Mouse (Mus musculus): ENCODE measurements around the gene Rpl39. TPM values are rescaled to one million over a fixed set of nuclear protein-coding genes. Genes with fewer than 3 reads are reported as not detected.
"Not testable (repeated sequence)": the region's sequence is repeated elsewhere in the genome, so short reads cannot be mapped to it uniquely, and the experiment has no call there.

Gene Rpl39
- polyA plus RNA-seq, 1 experiment from 2014 or later = 363 TPM

DNA sequence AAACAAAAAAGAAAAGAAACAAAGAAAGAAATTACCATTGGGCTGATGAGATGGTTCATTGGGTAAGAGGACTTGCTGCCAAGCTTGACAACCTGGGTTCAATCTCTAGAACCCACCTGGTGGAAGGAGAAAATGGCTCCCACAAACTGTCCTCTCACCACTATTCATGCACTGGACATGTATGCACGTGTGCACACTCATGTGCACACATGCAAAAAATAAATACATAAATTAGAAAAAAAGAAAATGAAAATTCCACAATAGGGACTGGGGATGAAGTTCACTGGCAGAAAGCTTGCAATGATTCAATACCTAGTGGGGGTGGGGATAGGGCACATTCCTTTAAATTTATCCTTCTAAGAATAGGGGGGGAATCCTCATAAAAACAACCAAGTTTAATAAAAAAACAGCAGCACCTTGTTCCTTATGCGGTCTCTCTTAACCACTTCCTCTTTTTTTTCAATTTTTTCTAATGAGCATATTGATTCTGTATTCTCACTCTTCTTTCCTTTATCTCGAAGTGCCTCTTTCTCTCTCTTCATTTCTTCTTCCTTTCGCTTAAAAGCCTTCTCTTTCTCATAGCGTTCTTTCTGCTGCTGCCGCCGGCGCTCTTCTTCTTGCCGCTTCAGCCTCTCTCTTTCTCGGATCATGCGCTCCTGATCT lies 10.0 kb upstream of the Rpl39 start:
- H3K4me3 ChIP-seq = no peak overlapping the region
- 93% methylated on average over 11 of the region's 11 CpGs for WGBS
- no peak for ATAC-seq (ENCODE audit: low read depth)
- no peak overlapping the region for H3K4me2 ChIP-seq
- no peaks in the 10 kb centered on the region for H3K27me3 ChIP-seq
- no peaks in the 10 kb centered on the region for H3K4me1 ChIP-seq (replicated peaks)
- H3K9me3 ChIP-seq = no peaks in the 10 kb centered on the region
- no peak overlapping the region for H3K9ac ChIP-seq
- H3K27ac ChIP-seq (replicated peaks) = no peak overlapping the region
- peaks cover 36% of the 10 kb centered on the region for H3K36me3 ChIP-seq

DNA sequence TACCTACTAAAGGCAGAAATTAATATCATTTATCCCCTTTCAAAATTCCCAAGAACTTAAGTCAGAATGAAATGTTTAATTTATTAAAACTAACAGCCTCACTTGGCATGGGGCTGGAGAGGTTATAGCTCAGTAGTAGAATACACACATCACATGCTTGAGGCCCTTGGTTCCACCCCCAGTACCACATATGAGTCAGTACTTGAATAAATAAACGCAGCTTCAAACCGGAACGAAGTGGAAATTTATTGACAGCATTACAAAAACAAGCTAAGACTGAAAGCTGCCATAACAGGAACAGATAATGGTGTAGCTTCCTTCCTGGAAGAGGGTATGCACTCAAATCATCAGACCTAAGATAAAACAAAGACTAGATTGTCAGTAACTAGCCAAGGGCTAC lies 6.3 kb upstream of the Rpl39 start:
- no peaks in the 10 kb centered on the region for H3K27me3 ChIP-seq
- 89% methylated on average over 3 of the region's 3 CpGs for WGBS
- H3K4me1 ChIP-seq (replicated peaks) = no peaks in the 10 kb centered on the region
- ATAC-seq (ENCODE audit: low read depth) = no peak
- peaks cover 16% of the 10 kb centered on the region for H3K36me3 ChIP-seq
- no peak overlapping the region for H3K9ac ChIP-seq
- H3K4me3 ChIP-seq = no peak overlapping the region
- H3K9me3 ChIP-seq = no peaks in the 10 kb centered on the region
- no peak overlapping the region for H3K4me2 ChIP-seq
- H3K27ac ChIP-seq (replicated peaks) = no peak overlapping the region

DNA sequence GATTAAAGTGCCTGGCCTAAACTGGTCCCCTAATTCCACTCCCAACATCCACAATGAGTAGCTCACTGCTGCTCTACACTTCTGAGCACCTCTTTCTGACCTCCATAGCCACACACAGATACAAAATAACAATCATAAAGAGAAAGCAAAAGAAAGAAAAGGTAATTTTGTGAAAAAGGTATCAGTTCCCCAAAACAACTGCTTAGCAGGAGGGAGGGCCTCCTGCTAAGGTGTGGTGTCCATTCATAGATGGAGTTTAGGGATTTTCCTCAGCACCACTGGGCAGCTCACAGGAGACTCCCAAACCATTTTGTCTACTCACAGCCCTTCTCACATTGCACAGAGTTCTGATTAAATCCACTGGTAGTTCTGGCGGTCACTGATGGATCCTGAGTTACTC lies 3.6 kb upstream of the Rpl39 start:
- Histone ChIP-seq H3K9me3 (no peaks in the 10 kb centered on the region), H3K9ac (no peak overlapping the region), H3K27ac (replicated peaks) (no peak overlapping the region), H3K4me3 (no peak overlapping the region), H3K36me3 (peaks cover 9% of the 10 kb centered on the region), H3K4me1 (replicated peaks) (no peaks in the 10 kb centered on the region), H3K27me3 (no peaks in the 10 kb centered on the region), H3K4me2 (no peak overlapping the region)
- ATAC-seq (ENCODE audit: low read depth) = no peak
- 76% methylated on average over 1 of the region's 1 CpGs for WGBS

DNA sequence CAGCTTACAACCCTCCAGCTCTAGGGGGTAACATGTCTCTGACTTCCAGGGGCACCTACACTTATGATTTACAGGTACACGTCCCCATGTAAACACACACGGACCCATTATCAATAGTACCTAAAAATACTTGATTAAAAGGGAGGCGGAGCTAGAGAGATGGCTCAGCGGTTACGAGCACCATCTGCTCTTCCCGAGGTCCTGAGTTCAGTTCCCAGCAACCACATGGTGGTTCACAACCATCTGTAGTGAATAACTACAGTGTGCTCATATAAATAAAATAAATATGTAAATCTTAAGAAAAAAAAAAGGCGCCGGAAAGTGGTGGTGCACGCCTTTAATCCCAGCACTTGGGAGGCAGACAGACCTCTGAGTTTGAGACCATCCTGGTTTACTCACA lies 463 bp upstream of the Rpl39 start:
- WGBS = 27% methylated on average over 9 of the region's 9 CpGs
- H3K9ac ChIP-seq = no peak overlapping the region
- peak; percentile 57; the same call in 1 of the 2 replicates for ATAC-seq (ENCODE audit: low read depth)

DNA sequence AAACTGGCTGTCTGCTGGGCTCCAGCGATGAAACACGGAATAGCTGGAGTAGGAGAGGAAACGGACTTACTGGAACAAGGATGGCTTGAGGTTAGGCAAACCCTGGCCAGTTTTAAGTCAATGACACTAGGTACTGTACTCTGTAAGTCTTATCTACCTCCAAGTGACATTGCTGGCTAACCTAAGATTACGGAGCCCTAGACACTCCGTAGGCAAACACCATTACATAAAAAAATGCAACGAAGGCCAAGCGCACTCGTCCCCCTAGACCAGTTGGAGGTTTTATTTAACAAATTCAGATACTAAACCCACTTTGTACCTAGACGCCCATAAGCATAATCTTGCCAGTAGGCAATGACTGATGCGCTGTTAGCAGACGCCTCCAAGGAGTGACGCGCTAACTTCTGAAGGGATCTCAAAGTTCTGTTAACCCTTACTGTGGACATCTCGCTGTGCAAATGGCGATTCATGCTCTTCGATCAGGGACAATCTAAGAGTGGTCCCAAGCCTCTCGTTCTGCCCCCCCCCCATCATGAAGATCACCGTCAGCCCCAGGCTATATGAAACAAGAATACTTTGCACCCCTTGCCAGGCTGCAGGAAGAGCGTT lies 780 bp downstream of the Rpl39 start:
- peak overlapping the region; percentile 81 for H3K9ac ChIP-seq
- H3K27ac ChIP-seq (replicated peaks) = peak overlapping the region; percentile 89
- no peaks in the 10 kb centered on the region for H3K9me3 ChIP-seq
- H3K4me2 ChIP-seq = peak overlapping the region; percentile 76
- peaks cover 11% of the 10 kb centered on the region for H3K4me1 ChIP-seq (replicated peaks)
- no peaks in the 10 kb centered on the region for H3K27me3 ChIP-seq
- H3K36me3 ChIP-seq = peaks cover 13% of the 10 kb centered on the region
- WGBS = 17% methylated on average over 19 of the region's 19 CpGs
- H3K4me3 ChIP-seq = peak overlapping the region; percentile 56
- ATAC-seq (ENCODE audit: low read depth) = peak; percentile 38; the same call in 1 of the 2 replicates

More for the DNA sequence above, 463 bp upstream of the Rpl39 start:
- Histone ChIP-seq H3K4me1 (replicated peaks) (peaks cover 11% of the 10 kb centered on the region), H3K27me3 (no peaks in the 10 kb centered on the region), H3K4me3 (peak overlapping the region; percentile 56), H3K27ac (replicated peaks) (peak overlapping the region; percentile 89), H3K4me2 (peak overlapping the region; percentile 76), H3K36me3 (peaks cover 13% of the 10 kb centered on the region), H3K9me3 (no peaks in the 10 kb centered on the region)

DNA sequence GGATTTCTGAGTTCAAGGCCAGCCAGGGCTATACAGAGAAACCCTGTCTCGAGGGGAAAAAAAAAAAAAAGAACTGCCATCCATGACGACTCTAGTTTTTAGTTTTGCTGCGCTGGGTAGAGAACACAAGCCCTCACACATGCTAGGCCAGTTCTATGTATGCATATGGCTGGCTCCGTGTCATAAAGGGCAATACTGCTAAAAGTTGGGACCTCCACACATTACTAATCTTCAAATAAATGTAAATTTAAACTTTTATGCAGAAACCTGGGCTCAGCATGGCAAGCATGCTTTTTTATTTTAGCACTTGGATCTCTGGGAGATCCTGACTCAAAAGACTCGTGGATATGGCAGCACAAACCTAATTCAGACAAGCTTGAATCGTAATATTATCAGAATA lies 4.0 kb downstream of the Rpl39 start:
- Histone ChIP-seq H3K4me3 (no peak overlapping the region), H3K36me3 (peaks cover 13% of the 10 kb centered on the region), H3K27ac (replicated peaks) (no peak overlapping the region), H3K9me3 (no peaks in the 10 kb centered on the region), H3K27me3 (no peaks in the 10 kb centered on the region), H3K4me2 (no peak overlapping the region), H3K4me1 (replicated peaks) (peaks cover 11% of the 10 kb centered on the region), H3K9ac (no peak overlapping the region)
- WGBS = 62% methylated on average over 6 of the region's 6 CpGs
- no peak for ATAC-seq (ENCODE audit: low read depth)

DNA sequence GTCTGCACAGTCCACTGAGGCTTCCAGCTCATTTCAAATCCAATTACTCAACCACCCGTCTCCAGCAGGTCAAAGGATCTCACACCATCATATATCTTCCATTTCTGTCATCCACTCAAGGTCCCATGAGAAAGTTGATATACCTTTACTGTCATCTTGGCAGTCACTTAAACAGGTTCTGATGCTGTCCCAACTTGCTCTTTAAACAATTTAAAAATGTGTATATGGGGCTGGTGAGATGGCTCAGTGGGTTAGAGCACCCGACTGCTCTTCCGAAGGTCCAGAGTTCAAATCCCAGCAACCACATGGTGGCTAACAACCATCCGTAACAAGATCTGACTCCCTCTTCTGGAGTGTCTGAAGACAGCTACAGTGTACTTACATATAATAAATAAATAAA lies 4.9 kb downstream of the Rpl39 start:
- not testable (repeated sequence) for H3K27ac ChIP-seq (replicated peaks); H3K27me3 ChIP-seq; H3K4me3 ChIP-seq; H3K4me2 ChIP-seq; H3K9me3 ChIP-seq; ATAC-seq (ENCODE audit: low read depth); H3K9ac ChIP-seq
- Histone ChIP-seq H3K4me1 (replicated peaks) (peaks cover 11% of the 10 kb centered on the region), H3K36me3 (peaks cover 13% of the 10 kb centered on the region)
- 66% methylated on average over 4 of the region's 4 CpGs for WGBS

DNA sequence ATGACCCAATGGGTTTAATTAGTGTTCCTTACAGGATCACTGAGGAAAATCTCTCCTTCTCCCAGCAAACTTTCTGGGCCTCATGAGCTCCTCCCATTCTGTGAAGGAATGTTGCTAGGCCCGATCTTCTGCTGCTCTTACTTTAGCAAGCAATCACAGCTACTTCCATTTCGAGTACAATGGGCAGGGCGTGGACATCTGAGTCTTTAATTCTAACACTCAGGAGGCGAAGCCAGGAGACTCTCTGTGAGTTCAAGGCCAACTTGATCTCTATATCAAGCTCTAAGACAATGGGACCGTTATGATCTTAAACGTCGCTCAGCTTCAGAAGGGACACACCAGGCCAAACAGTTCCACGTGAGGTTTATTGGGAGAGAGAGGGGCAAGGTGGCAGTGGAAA lies 8.6 kb downstream of the Rpl39 start:
- Histone ChIP-seq H3K36me3 (peaks cover 3% of the 10 kb centered on the region), H3K9ac (no peak overlapping the region), H3K4me1 (replicated peaks) (no peaks in the 10 kb centered on the region), H3K27me3 (no peaks in the 10 kb centered on the region), H3K4me3 (no peak overlapping the region), H3K27ac (replicated peaks) (no peak overlapping the region), H3K4me2 (no peak overlapping the region), H3K9me3 (no peaks in the 10 kb centered on the region)
- ATAC-seq (ENCODE audit: low read depth) = no peak
- WGBS = 80% methylated on average over 8 of the region's 8 CpGs

DNA sequence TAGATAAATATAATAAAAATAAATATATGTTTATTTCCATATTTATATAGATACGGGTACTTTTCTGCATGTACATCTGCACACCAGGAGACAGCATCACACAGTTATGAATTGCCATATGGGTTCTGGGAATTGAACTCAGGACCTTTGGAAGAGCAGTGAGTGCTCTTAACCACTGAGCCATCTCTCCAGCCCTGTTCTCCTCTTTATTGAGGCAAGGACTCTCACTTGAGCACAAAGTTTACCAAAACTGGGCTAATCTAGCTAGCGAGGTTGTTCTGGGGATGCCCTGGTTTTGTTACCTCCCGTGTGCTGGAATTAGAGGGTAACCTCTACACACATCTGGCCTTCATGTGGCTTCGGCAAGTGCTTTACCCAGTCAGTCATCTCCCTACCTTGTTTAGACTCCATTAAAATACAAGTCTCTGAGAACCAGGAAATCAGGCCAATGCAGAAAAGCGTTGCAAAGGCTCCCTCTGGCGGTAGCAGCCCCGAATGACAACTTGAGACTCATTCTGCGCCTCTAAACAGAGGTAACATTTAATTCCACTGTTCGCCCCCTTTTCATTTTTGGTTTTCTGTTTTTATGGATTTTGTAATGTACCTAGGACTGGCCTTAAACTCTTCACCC lies 10.8 kb downstream of the Rpl39 start:
- 38% methylated on average over 9 of the region's 9 CpGs for WGBS
- no peak for ATAC-seq (ENCODE audit: low read depth)
- no peaks in the 10 kb centered on the region for H3K4me1 ChIP-seq (replicated peaks)
- H3K9ac ChIP-seq = no peak overlapping the region
- no peaks in the 10 kb centered on the region for H3K9me3 ChIP-seq
- H3K27me3 ChIP-seq = no peaks in the 10 kb centered on the region
- H3K36me3 ChIP-seq = no peaks in the 10 kb centered on the region
- H3K4me3 ChIP-seq = no peak overlapping the region
- no peak overlapping the region for H3K27ac ChIP-seq (replicated peaks)
- no peak overlapping the region for H3K4me2 ChIP-seq

DNA sequence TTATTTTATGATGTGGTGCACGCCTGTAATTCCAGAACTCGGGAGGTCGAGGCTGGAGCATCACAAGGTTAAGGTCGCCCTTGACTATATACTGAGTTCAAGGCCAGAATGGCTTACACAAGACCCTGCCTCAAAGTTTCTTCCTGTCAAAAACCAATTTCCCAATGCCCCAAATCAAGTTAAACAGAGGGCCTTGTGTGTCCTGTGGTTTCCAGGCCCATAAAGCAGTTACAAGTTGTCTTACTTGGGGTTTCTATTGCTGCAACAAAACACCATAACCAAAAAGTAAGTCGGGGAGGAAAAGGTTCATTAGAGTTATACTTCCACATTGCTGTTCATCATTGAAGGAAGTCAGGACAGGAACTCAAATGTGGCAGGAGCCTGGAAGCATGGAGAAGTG lies 16.4 kb downstream of the Rpl39 start:
- WGBS = 86% methylated on average over 5 of the region's 5 CpGs
- ATAC-seq (ENCODE audit: low read depth) = no peak

DNA sequence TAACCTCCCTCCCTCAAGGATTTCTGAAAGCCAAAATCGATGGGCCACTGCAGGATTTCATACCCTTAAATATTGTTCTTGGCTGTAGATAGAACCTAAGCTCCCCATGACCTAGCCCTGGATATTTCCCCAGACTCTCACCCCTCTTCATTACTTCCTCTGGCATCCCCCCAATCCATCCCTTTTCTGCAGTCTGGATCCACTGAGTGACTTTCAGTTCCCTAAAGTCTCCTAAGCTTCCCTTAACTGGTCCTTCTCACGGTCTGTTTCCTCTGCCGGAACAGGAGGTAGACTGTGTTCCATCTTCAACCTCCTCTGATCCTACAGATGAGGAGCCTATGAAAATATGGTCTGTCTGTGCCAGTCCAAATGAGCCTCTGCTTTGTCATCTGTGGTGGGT lies 17.9 kb downstream of the Rpl39 start:
- H3K9ac ChIP-seq = no peak overlapping the region

More for the DNA sequence above, 16.4 kb downstream of the Rpl39 start:
- Histone ChIP-seq H3K27ac (replicated peaks) (no peak overlapping the region), H3K36me3 (no peaks in the 10 kb centered on the region), H3K4me2 (no peak overlapping the region), H3K9ac (no peak overlapping the region), H3K4me1 (replicated peaks) (no peaks in the 10 kb centered on the region), H3K4me3 (no peak overlapping the region), H3K9me3 (no peaks in the 10 kb centered on the region), H3K27me3 (no peaks in the 10 kb centered on the region)

DNA sequence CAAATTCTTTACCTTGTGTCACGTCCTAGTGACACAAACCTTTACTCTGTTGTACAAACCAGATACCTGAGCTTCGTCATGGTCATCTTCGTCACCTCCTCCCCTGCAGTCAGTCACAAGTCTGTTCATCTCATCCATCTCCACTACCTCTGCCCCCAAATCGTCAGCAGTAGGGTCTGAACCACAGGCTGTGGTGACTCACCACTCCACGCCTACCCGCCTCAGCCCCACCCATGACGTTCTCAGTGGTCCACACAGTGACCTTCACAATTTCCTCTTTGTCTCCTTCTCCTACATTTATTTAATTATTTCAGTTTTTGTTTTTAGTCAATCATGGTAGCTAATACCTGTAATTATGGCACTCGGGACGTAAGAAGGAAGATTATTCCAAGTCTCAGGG lies 21.3 kb downstream of the Rpl39 start:
- WGBS = 90% methylated on average over 9 of the region's 9 CpGs
- H3K27me3 ChIP-seq = no peaks in the 10 kb centered on the region
- H3K4me1 ChIP-seq (replicated peaks) = no peaks in the 10 kb centered on the region
- H3K36me3 ChIP-seq = no peaks in the 10 kb centered on the region
- H3K4me3 ChIP-seq = no peak overlapping the region
- ATAC-seq (ENCODE audit: low read depth) = no peak
- no peak overlapping the region for H3K27ac ChIP-seq (replicated peaks)
- H3K9ac ChIP-seq = no peak overlapping the region
- H3K9me3 ChIP-seq = no peaks in the 10 kb centered on the region
- no peak overlapping the region for H3K4me2 ChIP-seq

More for the DNA sequence above, 17.9 kb downstream of the Rpl39 start:
- WGBS = 86% methylated on average over 3 of the region's 3 CpGs
- no peaks in the 10 kb centered on the region for H3K9me3 ChIP-seq
- H3K4me2 ChIP-seq = no peak overlapping the region
- no peaks in the 10 kb centered on the region for H3K27me3 ChIP-seq
- H3K36me3 ChIP-seq = no peaks in the 10 kb centered on the region
- H3K4me3 ChIP-seq = no peak overlapping the region
- no peak for ATAC-seq (ENCODE audit: low read depth)
- H3K4me1 ChIP-seq (replicated peaks) = no peaks in the 10 kb centered on the region
- H3K27ac ChIP-seq (replicated peaks) = no peak overlapping the region
